Mouse (Mus musculus) intestine, embryonic 15.5 days (tissue): ENCODE results near the gene Sema6b. TPM values are rescaled to one million over a fixed set of nuclear protein-coding genes. Genes with fewer than 3 reads are reported as not detected.
"Not testable (repeated sequence)": the region's sequence is repeated elsewhere in the genome, so short reads cannot be mapped to it uniquely, and the experiment has no call there.

Source experiments
- ATAC-seq: fragments of 200-750 bp; cut with Nextera tagmentation; 2 replicates; pipeline ENCODE4 v1.8.0; 2017; ENCODE audit warnings: moderate TSS enrichment, moderate library complexity
- H3K27ac ChIP-seq: fragments of 300-500 bp; sonication (generic); 2 replicates; pipeline ENCODE4 v1.5.1; 2015; ENCODE audit warnings: mild to moderate bottlenecking, inconsistent platforms
- H3K27me3 ChIP-seq: fragments of 300-500 bp; sonication (generic); replicated peaks from 2 replicates; pipeline ENCODE4 v1.6.1; 2015; ENCODE audit warnings: inconsistent platforms
- H3K36me3 ChIP-seq: fragments of 300-500 bp; sonication (generic); 2 replicates; pipeline ENCODE4 v1.6.1; 2015; ENCODE audit warnings: inconsistent platforms
- H3K4me1 ChIP-seq: fragments of 300-500 bp; sonication (generic); replicated peaks from 2 replicates; pipeline ENCODE4 v1.6.1; 2015; ENCODE audit warnings: inconsistent platforms
- H3K4me2 ChIP-seq: fragments of 300-500 bp; sonication (generic); replicated peaks from 2 replicates; pipeline ENCODE4 v1.6.1; 2015; ENCODE audit warnings: mild to moderate bottlenecking, inconsistent platforms
- H3K4me3 ChIP-seq: fragments of 300-500 bp; sonication (generic); replicated peaks from 2 replicates; pipeline ENCODE4 v1.5.1; 2015; ENCODE audit warnings: inconsistent platforms
- H3K9ac ChIP-seq: fragments of 300-500 bp; sonication (generic); 2 replicates; pipeline ENCODE4 v1.6.1; 2015; ENCODE audit warnings: inconsistent platforms
- H3K9me3 ChIP-seq: fragments of 300-500 bp; sonication (generic); 2 replicates; pipeline ENCODE4 v1.6.1; 2016; ENCODE audit warnings: inconsistent platforms
- WGBS: fragments of 180-500 bp; shearing (Covaris S2); methylation state at CpG from one replicate; pipeline ENCODE4 v1.1.7; 2015; 5-methylcytosine and 5-hydroxymethylcytosine counted together
- polyA plus RNA-seq: library from polyadenylated mRNA; unstranded; fragments of >200 nt; fragmentation: Nextera tagmentation; extraction: Ambion mirVana; gene quantifications from 2 replicates; pipeline ENCODE4 v1.2.1, GENCODE M21; 2015

Gene Sema6b
- polyA plus RNA-seq, 1 experiment from 2014 or later = 1.4 TPM

DNA sequence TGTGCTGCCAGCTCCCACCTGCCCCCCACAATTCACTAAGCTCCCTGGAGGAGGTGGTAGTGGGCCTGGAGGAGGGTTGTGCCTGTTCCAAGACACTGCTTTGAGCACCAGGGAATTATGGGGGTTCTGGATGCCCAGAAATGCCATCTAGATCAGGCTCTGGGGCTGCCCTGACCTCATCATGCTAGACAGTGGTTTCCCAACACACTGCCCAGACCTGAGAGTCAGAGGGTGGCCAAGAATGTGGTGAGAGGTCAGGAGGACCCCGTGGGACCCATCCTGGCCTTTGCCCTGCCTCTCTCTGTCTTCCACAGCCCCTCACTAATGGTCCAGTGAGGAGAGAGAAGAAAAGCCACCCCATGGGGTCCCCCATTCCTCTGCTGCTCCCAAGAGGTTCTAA, 29.1 kb downstream of the Sema6b start:
- Histone ChIP-seq H3K9ac (no peak overlapping the region), H3K4me3 (no peak overlapping the region), H3K4me1 (no peaks in the 10 kb centered on the region), H3K9me3 (no peaks in the 10 kb centered on the region), H3K4me2 (no peak overlapping the region), H3K27me3 (no peaks in the 10 kb centered on the region), H3K36me3 (no peaks in the 10 kb centered on the region), H3K27ac (no peak overlapping the region)
- ATAC-seq = no peak
- 55% methylated on average over 1 of the region's 1 CpGs for WGBS

DNA sequence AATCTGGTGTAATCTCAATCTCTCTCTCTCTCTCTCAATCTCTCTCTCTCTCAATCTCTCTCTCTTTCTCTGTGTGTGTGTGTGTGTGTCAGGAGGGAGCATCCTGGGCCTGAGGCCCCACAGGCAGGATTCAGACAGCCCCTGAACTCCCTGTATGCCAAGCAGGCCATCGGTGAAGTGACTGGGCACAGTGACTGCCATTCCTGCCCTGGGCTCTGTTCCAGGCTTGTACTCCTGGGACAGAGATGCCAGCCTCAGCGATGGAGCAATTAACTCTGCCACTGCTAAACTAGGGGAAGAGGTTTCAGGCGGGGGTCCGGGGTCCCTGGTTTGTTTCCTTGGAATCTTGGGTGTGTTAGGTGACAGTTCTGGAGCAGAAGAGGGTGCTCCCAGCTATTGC, 29.6 kb downstream of the Sema6b start:
- Histone ChIP-seq H3K4me3 (no peak overlapping the region), H3K4me2 (no peak overlapping the region), H3K36me3 (no peaks in the 10 kb centered on the region), H3K27me3 (no peaks in the 10 kb centered on the region), H3K4me1 (no peaks in the 10 kb centered on the region), H3K9me3 (no peaks in the 10 kb centered on the region), H3K9ac (no peak overlapping the region), H3K27ac (no peak overlapping the region)
- no peak for ATAC-seq
- WGBS = 76% methylated on average over 4 of the region's 4 CpGs

DNA sequence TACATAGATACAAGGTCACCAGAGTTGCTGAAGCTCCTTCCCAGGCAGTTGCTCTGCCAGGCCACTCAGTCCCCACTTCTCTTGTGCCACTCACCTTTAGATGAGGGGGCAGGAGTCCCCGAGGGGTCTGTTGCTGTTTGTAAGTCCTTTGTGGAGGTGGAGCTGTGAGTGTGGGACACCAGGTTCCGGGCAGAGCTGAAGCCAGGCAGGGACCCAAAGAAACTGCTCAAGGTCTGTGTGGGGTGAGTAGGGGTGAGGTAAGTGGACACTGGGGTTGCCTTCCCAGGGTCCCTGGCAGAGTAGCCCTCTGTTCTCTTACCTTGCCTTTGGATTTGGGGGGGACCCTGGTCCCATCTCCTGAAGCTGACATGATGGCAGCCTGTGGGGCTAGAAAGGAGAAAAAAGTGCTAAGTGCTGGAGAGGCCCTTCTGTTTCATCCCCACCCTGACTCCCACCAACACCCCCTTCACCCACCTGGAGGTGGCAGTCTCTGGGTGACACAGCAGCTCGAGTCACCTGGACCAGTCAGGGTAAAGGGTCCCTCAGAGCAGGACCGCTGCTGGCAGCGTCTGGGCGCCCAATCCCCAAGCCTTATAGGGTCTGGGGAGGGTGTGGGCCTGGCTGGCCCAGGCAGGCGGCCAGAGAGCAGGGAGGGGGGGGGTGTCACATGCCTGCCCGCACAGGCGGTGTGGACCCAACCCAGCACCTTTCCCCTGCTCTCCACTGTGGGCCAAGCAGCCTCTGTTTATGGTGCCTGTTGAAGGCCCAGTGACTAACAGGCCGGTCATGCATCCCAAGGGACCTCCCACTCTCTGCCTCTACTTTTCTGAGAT, 30.7 kb downstream of the Sema6b start, which contains the start of gene Plin4:
Plin4 (minus strand) TSS at position 585 of the 833 bp plus-strand sequence.
- H3K4me2 ChIP-seq = no peak within 1 kb of the TSS
- 0 out of 2 replicates have a peak within 1 kb of the TSS, but pooled peaks have one; percentile 5 for H3K9ac ChIP-seq
- H3K27ac ChIP-seq = no peak within 1 kb of the TSS
- WGBS = 59% methylated on average over 10 of the region's 10 CpGs
- peak; percentile 30 for ATAC-seq
- no peaks in the 10 kb centered on the region for H3K27me3 ChIP-seq
- H3K4me3 ChIP-seq = no peak within 1 kb of the TSS
- H3K4me1 ChIP-seq = no peaks in the 10 kb centered on the region
- H3K9me3 ChIP-seq = no peaks in the 10 kb centered on the region
- no peaks in the 10 kb centered on the region for H3K36me3 ChIP-seq

DNA sequence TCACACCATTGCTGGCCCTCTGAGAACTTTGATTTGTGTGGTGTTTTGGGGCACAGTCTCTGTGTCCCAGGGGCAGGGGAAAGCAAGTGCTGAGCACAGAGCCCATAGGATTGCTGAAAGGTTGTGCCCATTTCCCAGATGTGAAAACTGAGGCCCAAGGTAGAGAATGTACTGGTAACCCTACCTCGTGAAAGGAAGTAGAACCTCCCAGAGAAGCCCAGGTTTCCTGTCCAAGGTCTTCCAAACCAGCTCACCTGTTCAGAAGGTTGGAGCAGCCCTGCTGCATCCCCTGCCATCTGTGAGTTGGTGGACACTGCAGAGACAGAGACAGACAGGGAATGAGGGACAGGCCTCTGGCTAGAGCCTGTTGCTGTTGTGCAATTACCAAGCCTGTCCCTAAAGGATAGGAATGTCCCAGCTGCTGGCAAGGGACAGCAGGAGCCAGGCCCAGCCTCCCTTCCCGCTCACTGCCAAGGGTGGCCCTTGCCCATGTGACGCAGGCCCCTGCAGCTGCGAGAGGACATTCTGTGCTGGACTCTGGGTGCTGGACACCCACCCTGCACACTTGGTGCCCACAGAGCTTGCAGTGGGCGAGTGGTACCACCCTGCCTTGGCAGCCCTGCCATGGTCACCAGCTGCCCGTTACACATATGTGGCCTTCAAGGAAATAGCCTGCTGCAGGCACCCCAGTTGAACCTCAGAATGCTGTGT, 31.7 kb downstream of the Sema6b start:
- whole genome bisulfite sequencing = 75% methylated on average over 6 of the region's 6 CpGs
- Histone ChIP-seq H3K27ac (no peak overlapping the region), H3K4me1 (no peaks in the 10 kb centered on the region), H3K4me3 (no peak overlapping the region), H3K4me2 (no peak overlapping the region), H3K9me3 (no peaks in the 10 kb centered on the region), H3K27me3 (no peaks in the 10 kb centered on the region), H3K36me3 (no peaks in the 10 kb centered on the region), H3K9ac (0 out of 2 replicates have a peak overlapping the region, but pooled peaks have one; percentile 5)
- no peak for ATAC-seq

DNA sequence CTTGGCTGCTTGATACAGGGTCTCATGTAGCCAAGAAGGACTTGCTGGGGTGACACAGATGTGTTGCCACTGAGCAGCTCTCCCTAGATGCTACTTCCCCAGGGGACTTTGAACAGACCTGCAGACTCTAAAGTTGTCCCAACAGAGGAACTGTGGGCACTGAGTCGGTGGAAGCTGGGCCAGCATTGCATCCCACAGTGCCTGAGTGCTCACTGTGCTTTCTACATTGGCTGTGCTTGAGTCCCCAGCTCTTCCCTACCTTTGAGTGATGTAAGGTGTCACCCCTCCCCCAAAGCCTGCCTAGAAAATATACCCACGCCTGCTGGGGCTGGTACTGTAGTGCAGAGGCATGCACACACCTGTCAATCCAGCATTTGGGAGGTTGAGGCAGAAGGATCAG, 32.4 kb downstream of the Sema6b start:
- Histone ChIP-seq H3K27me3 (no peaks in the 10 kb centered on the region), H3K4me2 (no peak overlapping the region), H3K4me3 (no peak overlapping the region), H3K36me3 (peaks cover 2% of the 10 kb centered on the region; the same call in 1 of the 2 replicates), H3K27ac (no peak overlapping the region), H3K9me3 (no peaks in the 10 kb centered on the region), H3K4me1 (no peaks in the 10 kb centered on the region), H3K9ac (no peak overlapping the region)
- ATAC-seq = no peak
- 58% methylated on average over 2 of the region's 2 CpGs for WGBS

DNA sequence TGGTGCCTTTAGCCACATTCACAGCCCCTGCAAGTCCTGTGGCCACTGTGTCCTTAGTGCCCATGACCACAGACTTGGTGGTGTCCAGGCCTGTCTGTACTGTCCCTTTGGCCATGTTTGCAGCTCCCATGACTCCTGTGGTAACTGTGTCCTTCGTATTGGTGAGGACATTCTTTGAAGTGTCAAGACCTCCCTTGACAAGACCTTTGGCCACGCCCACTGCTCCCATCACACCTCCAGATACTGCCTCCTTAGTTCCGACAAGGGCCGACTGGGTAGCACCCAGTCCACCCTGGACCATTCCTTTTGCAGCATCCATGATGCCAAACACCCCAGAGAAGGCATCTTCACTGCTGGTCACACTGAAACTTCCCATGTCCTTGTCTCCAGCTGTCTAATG, 33.2 kb downstream of the Sema6b start:
- Histone ChIP-seq H3K27ac (no peak overlapping the region), H3K9ac (no peak overlapping the region), H3K9me3 (no peaks in the 10 kb centered on the region), H3K36me3 (peaks cover 6% of the 10 kb centered on the region; the same call in 1 of the 2 replicates), H3K4me1 (no peaks in the 10 kb centered on the region), H3K4me3 (no peak overlapping the region), H3K27me3 (no peaks in the 10 kb centered on the region), H3K4me2 (no peak overlapping the region)
- WGBS = 64% methylated on average over 4 of the region's 4 CpGs
- ATAC-seq = no peak

DNA sequence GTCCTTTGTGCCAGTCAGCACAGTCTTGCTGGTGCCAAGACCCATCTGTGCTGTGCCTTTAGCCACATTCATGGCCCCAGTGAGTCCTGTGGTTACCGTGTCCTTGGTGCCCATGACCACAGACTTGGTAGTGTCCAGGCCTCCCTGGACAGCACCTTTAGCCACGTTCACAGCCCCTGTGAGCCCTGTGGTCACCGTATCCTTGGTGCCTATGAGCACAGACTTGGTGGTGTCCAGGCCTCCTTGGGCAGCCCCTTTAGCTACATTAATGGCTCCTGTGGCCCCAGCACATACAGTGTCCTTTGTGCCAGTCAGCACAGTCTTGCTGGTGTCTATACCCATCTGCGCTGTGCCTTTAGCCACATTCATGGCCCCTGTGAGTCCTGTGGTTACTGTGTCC, 33.7 kb downstream of the Sema6b start:
- ATAC-seq, H3K27me3 ChIP-seq, H3K9ac ChIP-seq, H3K27ac ChIP-seq, H3K9me3 ChIP-seq, H3K4me3 ChIP-seq, H3K36me3 ChIP-seq, H3K4me1 ChIP-seq, H3K4me2 ChIP-seq: not testable (repeated sequence)
- 96% methylated on average over 4 of the region's 4 CpGs for WGBS

DNA sequence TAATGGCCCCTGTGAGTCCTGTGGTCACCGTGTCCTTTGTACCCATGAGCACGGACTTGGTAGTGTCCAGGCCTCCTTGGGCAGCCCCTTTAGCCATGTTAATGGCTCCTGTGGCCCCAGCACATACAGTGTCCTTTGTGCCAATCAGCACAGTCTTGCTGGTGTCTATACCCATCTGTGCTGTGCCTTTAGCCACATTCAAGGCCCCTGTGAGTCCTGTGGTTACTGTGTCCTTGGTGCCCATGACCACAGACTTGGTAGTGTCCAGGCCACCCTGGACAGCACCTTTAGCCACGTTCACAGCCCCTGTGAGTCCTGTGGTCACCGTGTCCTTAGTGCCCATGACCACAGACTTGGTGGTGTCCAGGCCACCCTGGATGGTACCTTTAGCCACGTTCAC, 35.3 kb downstream of the Sema6b start:
- not testable (repeated sequence) for H3K9ac ChIP-seq, H3K27me3 ChIP-seq, H3K9me3 ChIP-seq, H3K4me2 ChIP-seq, H3K27ac ChIP-seq, ATAC-seq, H3K4me3 ChIP-seq, H3K4me1 ChIP-seq
- peaks cover 23% of the 10 kb centered on the region for H3K36me3 ChIP-seq
- 94% methylated on average over 5 of the region's 5 CpGs for WGBS

DNA sequence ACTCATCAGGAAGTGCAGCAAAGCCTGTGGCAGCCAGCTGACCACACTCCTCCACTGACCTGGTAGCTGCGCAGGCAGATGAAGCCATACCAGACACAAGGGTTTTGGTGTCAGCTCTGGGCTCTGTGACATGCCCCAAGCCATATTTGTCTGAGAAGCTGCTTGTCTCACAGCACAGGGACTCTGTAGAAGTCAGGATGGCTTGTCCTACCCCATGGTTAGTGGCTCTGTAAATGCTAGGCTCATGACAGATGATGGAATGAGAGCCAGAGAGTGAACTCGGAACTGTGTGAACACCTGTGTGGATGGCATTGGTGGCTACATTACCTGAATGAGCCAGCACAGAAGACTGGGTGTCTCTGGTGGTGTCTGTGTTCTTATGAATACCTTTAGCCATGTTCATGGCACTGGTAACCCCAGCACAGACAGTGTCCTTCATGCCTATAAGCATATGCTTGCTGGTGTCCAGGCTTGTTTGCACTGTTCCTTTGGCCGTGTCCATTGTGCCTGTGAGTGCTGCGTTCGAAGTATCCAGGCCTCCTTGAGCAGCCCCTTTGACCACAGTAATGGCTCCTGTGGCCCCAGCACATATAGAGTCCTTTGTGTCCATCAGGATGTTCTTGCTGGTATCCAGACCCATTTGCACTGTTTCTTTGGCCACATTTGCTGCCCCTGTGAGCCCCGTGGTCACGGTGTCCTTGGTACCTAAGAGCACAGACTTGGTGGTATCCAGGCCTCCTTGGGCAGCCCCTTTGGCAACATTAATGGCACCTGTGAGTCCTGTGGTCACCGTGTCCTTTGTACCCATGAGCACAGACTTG, 36.5 kb downstream of the Sema6b start:
- ATAC-seq = no peak
- H3K9ac ChIP-seq = no peak overlapping the region
- H3K9me3 ChIP-seq = no peaks in the 10 kb centered on the region
- H3K27me3 ChIP-seq = no peaks in the 10 kb centered on the region
- peaks cover 30% of the 10 kb centered on the region for H3K36me3 ChIP-seq
- 97% methylated on average over 8 of the region's 8 CpGs for WGBS
- H3K27ac ChIP-seq = no peak overlapping the region
- no peak overlapping the region for H3K4me3 ChIP-seq
- H3K4me2 ChIP-seq = no peak overlapping the region
- no peaks in the 10 kb centered on the region for H3K4me1 ChIP-seq

DNA sequence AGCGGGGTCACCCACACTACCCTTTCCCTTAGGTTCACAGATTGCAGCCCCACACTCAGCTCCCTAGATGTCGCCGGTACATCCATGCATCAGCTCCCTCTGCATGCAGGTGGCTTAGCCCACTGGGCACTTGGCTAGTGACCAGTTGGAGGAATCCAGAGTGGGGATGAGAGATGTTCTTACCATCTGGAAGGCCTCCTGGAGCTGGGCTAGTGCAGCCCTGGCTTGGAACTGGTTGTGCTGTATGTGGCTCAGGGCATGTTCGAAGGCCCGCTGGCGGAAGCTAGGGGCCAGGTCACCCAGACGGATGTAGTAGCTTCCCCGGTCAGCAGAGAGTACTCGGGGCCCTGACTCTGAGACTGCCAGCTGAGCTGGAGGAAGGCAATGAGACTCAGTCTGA, 37.2 kb downstream of the Sema6b start:
- no peak for ATAC-seq
- Histone ChIP-seq H3K36me3 (peaks cover 30% of the 10 kb centered on the region), H3K4me3 (no peak overlapping the region), H3K27ac (no peak overlapping the region), H3K4me2 (no peak overlapping the region), H3K4me1 (no peaks in the 10 kb centered on the region), H3K9me3 (no peaks in the 10 kb centered on the region), H3K9ac (no peak overlapping the region), H3K27me3 (no peaks in the 10 kb centered on the region)
- WGBS = 93% methylated on average over 9 of the region's 9 CpGs

DNA sequence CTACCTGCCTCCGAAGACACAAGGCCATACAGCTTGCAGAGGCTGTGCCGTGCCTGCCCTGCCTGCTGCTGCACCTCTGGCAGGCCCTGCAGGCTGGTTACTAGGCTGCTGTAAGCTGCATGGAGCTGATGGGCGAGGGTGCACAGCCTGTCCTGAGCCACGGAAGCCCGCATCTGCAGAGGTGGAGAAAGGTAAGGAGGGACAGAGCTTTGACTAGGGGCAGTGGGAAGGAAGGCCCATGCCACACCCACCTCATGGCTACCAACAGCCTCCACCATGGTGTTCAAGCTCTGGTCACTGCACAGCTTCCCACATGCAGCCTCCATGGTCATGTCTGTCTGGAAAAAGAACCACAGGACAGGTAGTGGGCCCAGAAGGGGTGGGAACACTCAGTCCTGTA, 38.0 kb downstream of the Sema6b start:
- Histone ChIP-seq H3K9me3 (no peaks in the 10 kb centered on the region), H3K4me1 (no peaks in the 10 kb centered on the region), H3K27ac (no peak overlapping the region), H3K9ac (no peak overlapping the region), H3K36me3 (peaks cover 35% of the 10 kb centered on the region), H3K4me2 (no peak overlapping the region), H3K4me3 (no peak overlapping the region), H3K27me3 (no peaks in the 10 kb centered on the region)
- no peak for ATAC-seq
- WGBS = 91% methylated on average over 5 of the region's 5 CpGs

DNA sequence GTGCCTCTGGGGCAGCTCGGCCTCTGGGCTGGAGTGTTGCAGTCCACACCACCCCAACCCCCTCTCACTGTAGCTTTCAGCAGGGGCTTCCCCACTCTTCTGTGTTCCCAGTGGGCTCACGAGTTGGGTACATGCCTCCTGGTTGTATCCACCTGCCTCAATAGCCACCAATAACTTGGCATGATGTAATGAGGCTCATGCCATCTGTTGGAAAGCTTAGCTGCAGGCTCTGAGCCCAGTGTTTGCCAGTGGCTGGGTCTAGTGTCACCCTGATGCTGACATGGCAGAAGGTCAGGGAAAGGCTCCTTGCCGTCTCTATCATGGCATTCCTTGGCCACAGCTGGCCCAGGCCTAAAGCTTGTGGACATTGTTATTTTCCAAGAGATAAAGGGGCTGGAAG, 39.3 kb downstream of the Sema6b start:
- WGBS = 88% methylated on average over 3 of the region's 3 CpGs
- no peak for ATAC-seq
- Histone ChIP-seq H3K9me3 (no peaks in the 10 kb centered on the region), H3K4me2 (no peak overlapping the region), H3K27me3 (no peaks in the 10 kb centered on the region), H3K27ac (no peak overlapping the region), H3K4me3 (no peak overlapping the region), H3K4me1 (no peaks in the 10 kb centered on the region), H3K36me3 (peaks cover 49% of the 10 kb centered on the region), H3K9ac (no peak overlapping the region)
